Mouse (Mus musculus) liver, adult 2 months (tissue): ENCODE measurements around the gene Maml3.

Experiments used
- CTCF ChIP-seq: fragments of 200-500 bp; IDR thresholded peaks from 2 replicates; pipeline ENCODE4 v1.5.1; 2011; ENCODE audit warnings: low read depth, low read length, control low read depth
- POLR2A ChIP-seq: fragments of 200-500 bp; IDR thresholded peaks from 2 replicates; pipeline ENCODE4 v1.6.1; 2011; ENCODE audit warnings: low read length, control low read depth; ENCODE audit not compliant: insufficient read depth; ENCODE audit errors: extremely low read depth

DNA sequence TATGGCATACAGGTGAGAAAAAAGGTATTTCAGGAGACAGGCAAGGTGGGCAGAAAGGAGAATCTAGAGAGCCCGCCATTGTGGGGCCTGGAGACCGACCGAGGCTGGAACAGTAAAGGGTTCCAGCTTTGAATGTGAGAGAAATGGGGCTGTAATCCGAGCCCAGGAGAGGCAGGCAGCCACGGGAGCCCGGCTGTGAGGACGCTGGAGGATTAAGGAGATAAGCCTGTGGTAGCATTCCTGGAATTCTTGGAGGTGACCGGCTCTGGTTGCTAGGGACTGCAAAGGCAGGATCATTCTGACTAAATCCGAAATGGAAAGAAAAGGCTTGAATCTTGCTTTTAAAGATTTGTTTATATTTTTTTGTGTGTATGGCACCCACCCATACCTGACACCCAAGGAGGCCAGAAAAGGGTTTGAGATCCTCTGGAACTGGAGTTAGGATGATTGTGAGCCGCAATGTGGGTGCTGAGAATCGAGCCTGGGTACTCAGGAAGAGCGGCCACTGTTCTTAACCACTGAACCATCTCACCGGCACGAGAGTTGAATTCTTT is 196.4 kb downstream of the Maml3 start:
- TF ChIP-seq CTCF (no peak), POLR2A (no peak)
